Mouse (Mus musculus) lung, postnatal 0 days (tissue): Measurements from ENCODE around the gene Gm14085. TPM values are rescaled to one million over a fixed set of nuclear protein-coding genes. Genes with fewer than 3 reads are reported as not detected.
"Not testable (repeated sequence)": the region's sequence is repeated elsewhere in the genome, so short reads cannot be mapped to it uniquely, and the experiment has no call there.

Source experiments
- ATAC-seq: fragments of 200-750 bp; cut with Nextera tagmentation; 2 replicates; pipeline ENCODE4 v1.8.0; 2017; ENCODE audit warnings: moderate library complexity
- DNase-seq: peaks from one replicate; pipeline ENCODE4 v3.0.0-alpha.2; 2016; ENCODE audit warnings: low spot score
- H3K27ac ChIP-seq: fragments of 300-500 bp; sonication (generic); 2 replicates; pipeline ENCODE4 v1.5.1; 2014; ENCODE audit warnings: antibody characterized with exemption, mild to moderate bottlenecking, low read length, mixed read lengths
- H3K27me3 ChIP-seq: fragments of 300-500 bp; sonication (generic); replicated peaks from 2 replicates; pipeline ENCODE4 v1.6.1; 2014; ENCODE audit warnings: low read length, mixed read lengths; ENCODE audit not compliant: insufficient read depth
- H3K36me3 ChIP-seq: fragments of 300-500 bp; sonication (generic); 2 replicates; pipeline ENCODE4 v1.6.1; 2014; ENCODE audit warnings: low read length, mixed read lengths; ENCODE audit not compliant: insufficient read depth
- H3K4me1 ChIP-seq: fragments of 300-500 bp; sonication (generic); 2 replicates; pipeline ENCODE4 v1.6.1; 2014; ENCODE audit warnings: antibody characterized with exemption, low read depth, low read length, mixed read lengths; ENCODE audit not compliant: insufficient read depth
- H3K4me2 ChIP-seq: fragments of 300-500 bp; sonication (generic); replicated peaks from 2 replicates; pipeline ENCODE4 v1.6.1; 2014; ENCODE audit warnings: low read depth, mild to moderate bottlenecking, low read length, moderate library complexity, mixed read lengths
- H3K4me3 ChIP-seq: fragments of 300-500 bp; sonication (generic); 2 replicates; pipeline ENCODE4 v1.5.1; 2014; ENCODE audit warnings: low read depth, low read length
- H3K9ac ChIP-seq: fragments of 300-500 bp; sonication (generic); replicated peaks from 2 replicates; pipeline ENCODE4 v1.6.1; 2014; ENCODE audit warnings: low read depth, mild to moderate bottlenecking
- H3K9me3 ChIP-seq: fragments of 300-500 bp; sonication (generic); 2 replicates; pipeline ENCODE4 v1.6.1; 2016; ENCODE audit warnings: low read length, mixed read lengths
- CTCF ChIP-seq: IDR thresholded peaks from 2 replicates; pipeline ENCODE4 v1.5.1; 2016; ENCODE audit warnings: antibody characterized with exemption, mild to moderate bottlenecking
- EP300 ChIP-seq: IDR thresholded peaks from 2 replicates; pipeline ENCODE4 v1.6.1; 2016; ENCODE audit warnings: antibody characterized with exemption, mild to moderate bottlenecking, control low read depth
- WGBS: fragments of 180-500 bp; shearing (Covaris S2); extraction: QIAGEN DNeasy Blood & Tissue Kit; methylation state at CpG from one replicate; pipeline ENCODE4 v1.1.7; 2014; 5-methylcytosine and 5-hydroxymethylcytosine counted together
- polyA plus RNA-seq: library from polyadenylated mRNA; unstranded; fragments of >200 nt; fragmentation: Nextera tagmentation; extraction: Ambion mirVana; gene quantifications from 2 replicates; pipeline ENCODE4 v1.2.1, GENCODE M21; 2015

The Gm14085 gene
- polyA plus RNA-seq, 1 experiment from 2014 or later, result not detected

- peak overlapping the region; percentile 83 for H3K4me2 ChIP-seq
- ATAC-seq, result no peak
- H3K9ac ChIP-seq, result no peak overlapping the region
- DNase-seq, result no peak
- H3K36me3 ChIP-seq, result no peaks in the 10 kb centered on the region
- WGBS, result 31% methylated on average over 11 of the region's 11 CpGs
- H3K4me3 ChIP-seq, result peak overlapping the region; percentile 40; the same call in 1 of the 2 replicates
- H3K9me3 ChIP-seq, result no peaks in the 10 kb centered on the region
- peaks cover 6% of the 10 kb centered on the region; the same call in 1 of the 2 replicates for H3K4me1 ChIP-seq
- H3K27ac ChIP-seq, result no peak overlapping the region
- TF ChIP-seq EP300 (no peak), CTCF (no peak)
- H3K27me3 ChIP-seq, result no peaks in the 10 kb centered on the region
Measured at GRCm38 (mm10) chr2:122466901-122467300, 17.8 kb upstream of the Gm14085 start.

DNA sequence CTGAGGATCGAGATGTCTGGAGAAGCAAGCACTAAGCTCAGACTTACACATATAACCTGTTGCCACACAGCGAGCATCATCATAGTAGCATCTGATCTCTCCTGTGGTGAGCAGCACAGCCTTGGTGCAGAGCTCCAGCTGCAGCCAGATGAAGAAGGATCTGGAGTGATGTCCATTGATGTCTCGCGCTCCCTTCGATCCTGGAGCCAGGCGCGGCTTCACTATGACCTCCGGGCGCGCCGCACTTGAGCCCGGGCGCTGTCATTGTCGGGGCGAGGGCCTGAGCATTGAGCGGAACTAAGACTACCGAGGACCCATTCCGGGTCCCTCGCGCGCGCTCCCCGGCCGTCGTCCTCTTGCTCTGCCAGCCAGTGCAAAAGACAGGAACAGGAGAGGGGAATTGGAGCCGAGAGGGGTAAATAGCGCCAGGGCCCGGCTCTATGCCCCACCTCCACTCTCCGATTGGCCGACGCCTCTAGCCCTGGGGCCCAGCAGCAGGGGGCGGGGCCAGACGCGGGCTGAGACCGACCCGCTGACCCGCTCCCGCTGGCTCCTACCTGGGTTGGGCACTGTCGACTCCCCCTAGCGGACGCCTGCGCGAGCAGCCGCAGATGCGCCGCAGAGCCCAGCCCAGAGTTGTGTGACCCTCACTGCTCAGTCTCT is 17.3 kb upstream of the Gm14085 start:
- peak; percentile 96 for DNase-seq
- peak; percentile 87 for TF ChIP-seq CTCF
- no peak for TF ChIP-seq EP300
- Histone ChIP-seq H3K4me2 (peak overlapping the region; percentile 83), H3K27me3 (no peaks in the 10 kb centered on the region), H3K36me3 (no peaks in the 10 kb centered on the region), H3K9ac (0 out of 2 replicates have a peak overlapping the region, but pooled peaks have one; percentile 26), H3K4me1 (peaks cover 6% of the 10 kb centered on the region; the same call in 1 of the 2 replicates), H3K27ac (no peak overlapping the region), H3K9me3 (no peaks in the 10 kb centered on the region), H3K4me3 (peak overlapping the region; percentile 40)
- WGBS, result under 1% methylated on average over 35 of the region's 46 CpGs
- ATAC-seq, result peak; percentile 100

DNA sequence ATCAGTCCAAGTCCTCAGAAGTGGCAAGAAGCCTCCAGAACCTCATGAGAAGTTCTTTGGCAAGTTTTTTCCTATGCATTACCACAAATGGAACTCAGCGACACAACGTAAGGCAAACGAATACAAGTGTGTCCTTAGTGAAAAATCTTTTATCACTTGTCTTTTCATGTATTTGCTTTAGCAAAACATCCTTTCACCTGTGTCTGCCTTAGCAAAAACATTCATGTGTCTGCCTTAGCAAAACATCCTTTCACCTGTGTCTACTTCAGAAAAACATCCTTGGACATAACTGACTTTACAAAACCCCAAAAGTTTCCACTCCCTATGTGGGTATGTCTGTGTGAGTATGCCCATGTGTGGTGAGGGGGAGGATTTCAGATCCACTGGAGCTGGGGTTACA is 15.5 kb upstream of the Gm14085 start:
- 85% methylated on average over 3 of the region's 3 CpGs for WGBS
- ATAC-seq, result no peak

DNA sequence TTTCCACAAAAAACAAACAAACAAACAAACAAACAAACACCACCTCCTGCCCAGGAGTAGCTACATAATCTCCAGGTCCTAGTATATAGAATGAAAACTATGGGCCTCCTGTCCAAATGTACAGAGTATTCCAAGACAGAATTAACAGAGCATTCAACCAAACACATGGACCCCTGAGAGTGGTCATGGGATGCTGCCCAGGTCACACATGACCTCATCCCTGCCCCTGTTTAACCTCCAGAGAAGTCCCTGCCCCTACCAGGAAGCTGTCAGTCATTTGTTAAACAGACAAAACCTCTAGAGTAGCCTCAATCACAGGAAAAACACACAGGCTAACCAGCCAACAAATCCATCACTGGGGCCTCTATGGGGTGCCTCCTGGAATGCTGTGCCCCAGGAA is 8.2 kb upstream of the Gm14085 start:
- Histone ChIP-seq H3K4me3 (no peak overlapping the region), H3K4me1 (no peaks in the 10 kb centered on the region), H3K9ac (no peak overlapping the region), H3K27me3 (no peaks in the 10 kb centered on the region), H3K36me3 (no peaks in the 10 kb centered on the region), H3K27ac (no peak overlapping the region), H3K9me3 (no peaks in the 10 kb centered on the region), H3K4me2 (no peak overlapping the region)
- DNase-seq, result no peak
- ATAC-seq, result no peak
- no peak for TF ChIP-seq CTCF
- TF ChIP-seq EP300, result no peak

More for the DNA sequence above, 15.5 kb upstream of the Gm14085 start:
- DNase-seq, result no peak
- Histone ChIP-seq H3K36me3 (no peaks in the 10 kb centered on the region), H3K27me3 (no peaks in the 10 kb centered on the region), H3K4me3 (no peak overlapping the region), H3K9me3 (no peaks in the 10 kb centered on the region), H3K4me1 (peaks cover 6% of the 10 kb centered on the region; the same call in 1 of the 2 replicates), H3K9ac (no peak overlapping the region), H3K4me2 (no peak overlapping the region), H3K27ac (no peak overlapping the region)
- TF ChIP-seq EP300 (no peak), CTCF (no peak)

DNA sequence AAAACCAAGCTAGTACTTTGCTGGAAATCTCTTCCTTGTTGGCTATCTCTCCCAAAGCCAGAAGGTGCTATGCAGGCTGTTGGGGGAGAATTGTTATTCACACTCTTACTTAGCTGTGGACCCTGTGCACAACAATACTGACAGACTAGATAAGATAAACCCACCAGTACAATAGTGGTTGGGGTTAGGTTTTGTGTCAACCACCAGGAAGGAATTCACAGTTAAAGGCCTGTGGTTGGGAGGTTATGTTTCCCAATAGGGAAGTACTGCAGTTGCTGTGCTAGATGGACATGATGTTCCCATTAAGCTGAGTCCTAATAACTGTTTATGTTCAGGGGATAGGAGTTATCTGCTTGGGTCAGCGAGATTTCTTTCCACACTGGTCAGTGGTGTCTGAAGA is 954 bp upstream of the Gm14085 start:
- 50% methylated on average over 1 of the region's 1 CpGs for WGBS
- not testable (repeated sequence) for H3K4me2 ChIP-seq, H3K4me1 ChIP-seq, H3K9ac ChIP-seq, H3K36me3 ChIP-seq, H3K27me3 ChIP-seq, DNase-seq, H3K27ac ChIP-seq, ATAC-seq, H3K9me3 ChIP-seq, H3K4me3 ChIP-seq

- ATAC-seq, H3K4me3 ChIP-seq, H3K27me3 ChIP-seq, H3K4me1 ChIP-seq, H3K9me3 ChIP-seq, H3K36me3 ChIP-seq, H3K4me2 ChIP-seq, DNase-seq, H3K9ac ChIP-seq, H3K27ac ChIP-seq: not testable (repeated sequence)
- 14% methylated on average over 1 of the region's 3 CpGs for WGBS
Measured at GRCm38 (mm10) chr2:122485654-122486053, 913 bp downstream of the Gm14085 start.

DNA sequence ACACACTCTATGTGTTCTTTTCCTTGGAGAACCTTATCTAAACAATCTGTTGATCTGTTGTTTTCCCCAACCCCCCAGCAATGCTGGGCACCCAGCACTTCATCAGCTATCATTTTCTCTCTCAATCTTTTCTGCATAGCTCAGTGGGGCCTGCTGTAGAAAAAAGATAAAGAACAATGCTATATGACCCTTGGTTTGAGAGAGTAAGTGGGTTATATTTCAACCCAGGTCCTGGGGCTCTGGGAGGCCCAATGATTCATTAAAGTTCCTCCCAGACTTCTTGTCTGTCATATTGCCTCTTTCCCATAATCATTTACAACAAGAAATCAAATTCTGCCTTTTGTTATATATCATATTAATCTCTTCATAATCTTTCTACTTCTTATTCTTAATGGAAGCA is 1.4 kb downstream of the Gm14085 start:
- not testable (repeated sequence) for H3K9ac ChIP-seq, H3K36me3 ChIP-seq, H3K4me2 ChIP-seq, DNase-seq, H3K4me3 ChIP-seq, H3K27ac ChIP-seq, H3K4me1 ChIP-seq, H3K9me3 ChIP-seq, H3K27me3 ChIP-seq, ATAC-seq
